Mouse (Mus musculus): ENCODE measurements around the gene Ces1h. TPM values are rescaled to one million over a fixed set of nuclear protein-coding genes. Genes with fewer than 3 reads are reported as not detected.
"Not testable (repeated sequence)": the region's sequence is repeated elsewhere in the genome, so short reads cannot be mapped to it uniquely, and the experiment has no call there.

Gene Ces1h
- polyA plus RNA-seq, 2 experiments = not detected

DNA sequence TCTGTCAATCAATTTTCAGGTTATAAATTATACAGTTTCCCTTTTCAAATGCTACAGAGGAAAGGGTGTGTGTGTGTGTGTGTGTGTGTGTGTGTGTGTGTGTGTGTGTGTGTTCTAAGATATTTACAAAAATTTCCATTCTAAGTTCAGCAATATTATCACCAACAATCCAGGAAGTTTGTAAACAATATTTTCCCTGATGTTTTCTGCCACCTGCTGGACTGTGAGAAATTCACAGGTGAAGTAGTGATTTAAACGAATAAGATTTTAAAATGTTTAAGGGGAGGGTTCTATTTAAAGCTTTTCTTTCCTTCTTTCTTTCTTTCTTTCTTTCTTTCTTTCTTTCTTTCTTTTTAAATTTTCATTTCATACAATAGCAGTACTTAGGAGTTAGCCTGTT lies 18.5 kb upstream of the Ces1h start:
- no peak for ATAC-seq (ENCODE audit: insufficient read depth)
- 47% methylated on average over 1 of the region's 1 CpGs for WGBS (ENCODE audit: insufficient replicate concordance)
- no peaks in the 10 kb centered on the region for H3K36me3 ChIP-seq (replicated peaks; ENCODE audit: control insufficient read depth, insufficient read depth, low read depth)

GRCm38 (mm10) chr8:93394079-93394619 lies 14.6 kb upstream of the Ces1h start:
- not testable (repeated sequence) for H3K27me3 ChIP-seq (ENCODE audit: control insufficient read depth, insufficient read depth, low read length); DNase-seq (ENCODE audit: low read depth in 3 of 3, low spot score in 3 of 3); ATAC-seq (ENCODE audit: insufficient read depth); H3K4me2 ChIP-seq (ENCODE audit: low read depth); H3K9me3 ChIP-seq (ENCODE audit: control insufficient read depth, low read length); H3K27ac ChIP-seq; H3K4me1 ChIP-seq (replicated peaks; ENCODE audit: control insufficient read depth in 2 of 2, insufficient read depth in 2 of 2, low read length in 1 of 2); H3K4me3 ChIP-seq (ENCODE audit: insufficient read depth in 1 of 2, low read depth in 2 of 2, low read length in 2 of 2); H3K36me3 ChIP-seq (replicated peaks; ENCODE audit: control insufficient read depth, insufficient read depth, low read depth); H3K9ac ChIP-seq (replicated peaks)
- WGBS (ENCODE audit: insufficient replicate concordance) = 66% methylated on average over 8 of the region's 8 CpGs

More for the DNA sequence above, 18.5 kb upstream of the Ces1h start:
- H3K4me3 ChIP-seq (ENCODE audit: insufficient read depth in 1 of 2, low read depth in 2 of 2, low read length in 2 of 2) = no peak overlapping the region
- H3K4me1 ChIP-seq (replicated peaks; ENCODE audit: control insufficient read depth in 2 of 2, insufficient read depth in 2 of 2, low read length in 1 of 2) = no peaks in the 10 kb centered on the region
- H3K9ac ChIP-seq (replicated peaks) = no peak overlapping the region
- H3K4me2 ChIP-seq (ENCODE audit: low read depth) = no peak overlapping the region
- no peak for DNase-seq (ENCODE audit: low read depth in 3 of 3, low spot score in 3 of 3)
- H3K9me3 ChIP-seq (ENCODE audit: control insufficient read depth, low read length) = no peaks in the 10 kb centered on the region
- H3K27ac ChIP-seq = no peak overlapping the region
- no peaks in the 10 kb centered on the region for H3K27me3 ChIP-seq (ENCODE audit: control insufficient read depth, insufficient read depth, low read length)
- no peak for TF ChIP-seq EP300 (IDR thresholded peaks at IDR 0.05; ENCODE audit: low read depth)
- TF ChIP-seq CTCF (IDR thresholded peaks at IDR 0.05; ENCODE audit: low read depth) = no peak

DNA sequence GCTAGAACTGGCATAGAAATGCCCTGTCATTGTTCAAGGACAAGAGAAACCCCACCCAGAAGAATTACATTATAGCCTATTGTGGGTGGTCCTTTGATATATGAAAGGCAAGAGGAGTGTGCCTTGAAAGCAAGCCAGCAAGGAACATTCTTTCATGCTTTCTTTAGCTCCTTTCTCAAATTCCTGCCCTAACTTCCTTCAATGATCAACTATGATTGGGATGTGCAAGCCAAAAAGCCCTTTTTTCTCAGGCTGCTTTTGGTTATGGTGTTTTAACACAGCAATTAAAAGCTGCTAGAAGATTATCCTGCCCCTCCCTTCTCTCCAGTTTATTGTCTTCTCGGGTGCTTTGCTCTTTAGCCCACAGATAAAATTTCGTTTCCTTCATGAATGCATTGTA lies 10.0 kb downstream of the Ces1h start:
- WGBS (ENCODE audit: insufficient replicate concordance) = 20% methylated on average over 2 of the region's 2 CpGs
- H3K4me3 ChIP-seq (ENCODE audit: insufficient read depth in 1 of 2, low read depth in 2 of 2, low read length in 2 of 2) = no peak overlapping the region
- TF ChIP-seq EP300 (IDR thresholded peaks at IDR 0.05; ENCODE audit: low read depth) = no peak
- TF ChIP-seq CTCF (IDR thresholded peaks at IDR 0.05; ENCODE audit: low read depth) = no peak

GRCm38 (mm10) chr8:93360113-93360512 lies 19.4 kb downstream of the Ces1h start:
- H3K4me1 ChIP-seq (replicated peaks; ENCODE audit: control insufficient read depth in 2 of 2, insufficient read depth in 2 of 2, low read length in 1 of 2) = no peaks in the 10 kb centered on the region
- H3K27me3 ChIP-seq (ENCODE audit: control insufficient read depth, insufficient read depth, low read length) = no peaks in the 10 kb centered on the region
- H3K9ac ChIP-seq (replicated peaks) = no peak overlapping the region
- H3K4me2 ChIP-seq (ENCODE audit: low read depth) = no peak overlapping the region
- H3K27ac ChIP-seq = no peak overlapping the region
- H3K4me3 ChIP-seq (ENCODE audit: insufficient read depth in 1 of 2, low read depth in 2 of 2, low read length in 2 of 2) = no peak overlapping the region
- no peak for DNase-seq (ENCODE audit: low read depth in 3 of 3, low spot score in 3 of 3)
- no peak for TF ChIP-seq EP300 (IDR thresholded peaks at IDR 0.05; ENCODE audit: low read depth)
- no peak for TF ChIP-seq CTCF (IDR thresholded peaks at IDR 0.05; ENCODE audit: low read depth)
- ATAC-seq (ENCODE audit: insufficient read depth) = no peak
- no peaks in the 10 kb centered on the region for H3K36me3 ChIP-seq (replicated peaks; ENCODE audit: control insufficient read depth, insufficient read depth, low read depth)
- H3K9me3 ChIP-seq (ENCODE audit: control insufficient read depth, low read length) = no peaks in the 10 kb centered on the region

More for the DNA sequence above, 10.0 kb downstream of the Ces1h start:
- Histone ChIP-seq H3K27ac (no peak overlapping the region), H3K9me3 (ENCODE audit: control insufficient read depth, low read length) (no peaks in the 10 kb centered on the region), H3K9ac (replicated peaks) (no peak overlapping the region), H3K4me2 (ENCODE audit: low read depth) (no peak overlapping the region), H3K36me3 (replicated peaks; ENCODE audit: control insufficient read depth, insufficient read depth, low read depth) (no peaks in the 10 kb centered on the region), H3K4me1 (replicated peaks; ENCODE audit: control insufficient read depth in 2 of 2, insufficient read depth in 2 of 2, low read length in 1 of 2) (no peaks in the 10 kb centered on the region), H3K27me3 (ENCODE audit: control insufficient read depth, insufficient read depth, low read length) (no peaks in the 10 kb centered on the region)
- DNase-seq (ENCODE audit: low read depth in 3 of 3, low spot score in 3 of 3) (no peak), ATAC-seq (ENCODE audit: insufficient read depth) (no peak)

DNA sequence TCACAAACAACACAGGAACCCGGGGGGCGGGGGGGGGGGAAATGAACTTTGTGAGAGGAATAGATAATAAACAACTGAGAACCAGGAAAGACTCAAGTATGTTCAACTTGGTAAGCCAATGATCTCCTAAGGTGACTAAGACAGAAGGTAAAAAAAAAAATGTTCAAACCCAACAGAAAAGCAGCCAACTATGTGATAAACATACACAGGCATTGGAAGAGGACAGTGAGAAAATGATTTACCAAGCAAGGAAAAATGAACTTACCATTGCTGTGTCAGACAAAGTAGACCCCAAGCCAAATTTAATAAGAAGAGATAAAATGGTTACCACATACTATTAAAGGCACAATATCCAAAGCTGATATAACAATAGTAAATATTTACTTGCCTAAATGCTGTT lies 40.0 kb downstream of the Ces1h start:
- Histone ChIP-seq H3K4me1 (replicated peaks; ENCODE audit: control insufficient read depth in 2 of 2, insufficient read depth in 2 of 2, low read length in 1 of 2) (no peaks in the 10 kb centered on the region), H3K27me3 (ENCODE audit: control insufficient read depth, insufficient read depth, low read length) (no peaks in the 10 kb centered on the region), H3K36me3 (replicated peaks; ENCODE audit: control insufficient read depth, insufficient read depth, low read depth) (no peaks in the 10 kb centered on the region), H3K4me3 (ENCODE audit: insufficient read depth in 1 of 2, low read depth in 2 of 2, low read length in 2 of 2) (no peak overlapping the region), H3K27ac (no peak overlapping the region), H3K4me2 (ENCODE audit: low read depth) (no peak overlapping the region), H3K9me3 (ENCODE audit: control insufficient read depth, low read length) (no peaks in the 10 kb centered on the region), H3K9ac (replicated peaks) (no peak overlapping the region)
- TF ChIP-seq CTCF (IDR thresholded peaks at IDR 0.05; ENCODE audit: low read depth) (no peak), EP300 (IDR thresholded peaks at IDR 0.05; ENCODE audit: low read depth) (no peak)
- no peak for ATAC-seq (ENCODE audit: insufficient read depth)
- DNase-seq (ENCODE audit: low read depth in 3 of 3, low spot score in 3 of 3) = no peak
- 69% methylated on average over 2 of the region's 2 CpGs for WGBS (ENCODE audit: insufficient replicate concordance)

Measured in liver, embryonic 14.5 days (tissue).